13 mouse cellular contexts compared by ENCODE assay signal in the genomic region with DNA sequence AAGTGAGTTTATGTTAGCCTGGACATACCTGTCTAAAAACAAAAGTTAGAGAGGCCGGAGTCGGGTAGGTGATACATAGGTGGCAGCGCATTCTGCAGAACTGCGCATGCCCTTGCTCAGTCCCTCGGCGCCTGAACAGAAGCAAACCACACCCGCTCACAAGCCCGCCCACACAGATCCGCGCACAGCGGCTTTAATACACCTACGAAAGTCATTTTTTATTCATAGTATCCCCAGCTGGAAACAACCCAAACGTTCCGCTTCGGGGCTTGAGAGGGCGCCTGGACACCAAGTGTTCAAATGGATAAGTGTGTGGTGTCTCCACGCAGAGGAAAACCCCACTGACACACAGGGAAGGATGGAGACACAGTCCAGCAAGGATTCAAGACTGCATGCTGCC. TPM values are rescaled to one million over a fixed set of nuclear protein-coding genes. Genes with fewer than 3 reads are reported as not detected.
DNase-seq lines count a peak whose midpoint lies in the region; TF ChIP-seq lines count a peak whose summit lies in the region.
"Had no signal": no experiment of that assay in that cellular context is flagged by ENCODE, and none has a peak within 500 bp of the region (broad histone marks: within the 10 kb centered on the region; RNA-seq: fewer than 3 reads in every experiment).

No protein-coding gene starts in this region.

- TF ChIP-seq POLR2A in cortical plate, adult 2 months (IDR thresholded peaks at IDR 0.05; ENCODE audit: extremely low read depth, insufficient read depth, low read length), result no peak
- TF ChIP-seq POLR2A in lung, adult 2 months (IDR thresholded peaks at IDR 0.05; ENCODE audit: borderline replicate concordance, extremely low read depth, low read depth, low read length), result no peak

- TF ChIP-seq CTCF in cortical plate, adult 2 months (IDR thresholded peaks at IDR 0.05; ENCODE audit: extremely low read depth, insufficient read depth, low read length), result no peak
- no peak for TF ChIP-seq CTCF in lung, adult 2 months (IDR thresholded peaks at IDR 0.05; ENCODE audit: insufficient read depth, low read length)

- DNase-seq in cerebellum, adult 9-10 months, result peak; percentile 53
- no peak for DNase-seq in cerebellum, adult 8-10 months
- peak; percentile 49 for DNase-seq in layer of hippocampus, adult 11-12 months (ENCODE audit: low spot score)
- no peak for DNase-seq in layer of hippocampus, adult 8-10 months (ENCODE audit: low spot score in 2 of 2)
- DNase-seq in CD4-positive helper T cell, adult 2 months (ENCODE audit: low read depth, low spot score), result peak; percentile 59
- DNase-seq in lung, adult 2 months, result no peak
- no peak for DNase-seq in embryo, embryonic 10 days (ENCODE audit: low spot score)
- DNase-seq: lung, adult 18-20 months; spleen, adult 18-20 months; thymus, postnatal 14 days had no signal

- peak overlapping the region; percentile 61 for H3K27ac ChIP-seq in cortical plate, adult 2 months (ENCODE audit: insufficient read depth, low read length)
- H3K27ac ChIP-seq: forebrain, embryonic 10.5 days had no signal

- 72% methylated on average over 17 of the region's 17 CpGs for WGBS in lung, adult 2 months

- no peak overlapping the region for H3K4me3 ChIP-seq in cortical plate, adult 2 months (ENCODE audit: insufficient read depth, low read length)
- no peak overlapping the region for H3K4me3 ChIP-seq in lung, adult 2 months (replicated peaks; ENCODE audit: extremely low read depth, low read depth, low read length)
- H3K4me3 ChIP-seq: forebrain, embryonic 10.5 days; neural tube, embryonic 13.5 days had no signal

- no peaks in the 10 kb centered on the region for H3K4me1 ChIP-seq in cortical plate, adult 2 months (ENCODE audit: control insufficient read depth, insufficient read depth, low read length)
- peaks cover 3% of the 10 kb centered on the region for H3K4me1 ChIP-seq in lung, adult 2 months (ENCODE audit: control insufficient read depth, insufficient read depth, low read length)

RNA-seq across cellular contexts. Expression of a gene that starts 2.3 kb away (rescaled TPM):
- total RNA-seq in layer of hippocampus, adult 8-10 months (2022), result 10 to 100 TPM; 17.5 to 25.7 (median 21.0) TPM
- 24.6 and 25.4 TPM in 2 replicates for polyA plus RNA-seq in cortical plate, adult 2 months (2012; rRNA removed)
- 4.8 and 5.5 TPM in 2 replicates for polyA plus RNA-seq in lung, adult 2 months (2012; rRNA removed)

RNA-seq across cellular contexts. Expression of a gene that starts 17.0 kb away (rescaled TPM):
- 10 to 100 TPM; 33.1 to 40.9 (median 36.7) TPM for total RNA-seq in layer of hippocampus, adult 8-10 months (2022)
- polyA plus RNA-seq in cortical plate, adult 2 months (2012; rRNA removed), result 73.3 and 76.0 TPM in 2 replicates
- 49.6 and 74.2 TPM in 2 replicates for polyA plus RNA-seq in lung, adult 2 months (2012; rRNA removed)

RNA-seq across cellular contexts. Expression of a gene that starts 17.0 kb away (rescaled TPM):
- 10 to 100 TPM; 45.7 to 50.2 (median 48.6) TPM for total RNA-seq in layer of hippocampus, adult 8-10 months (2022)
- polyA plus RNA-seq in cortical plate, adult 2 months (2012; rRNA removed), result 75.7 and 95.2 TPM in 2 replicates
- 6.6 and 26.5 TPM in 2 replicates for polyA plus RNA-seq in lung, adult 2 months (2012; rRNA removed)

RNA-seq across cellular contexts. Expression of a gene that starts 52.7 kb away (rescaled TPM):
- under 1 TPM in 3 of 4 experiments, not detected in 1; 0.24 to 0.61 (median 0.45) TPM for total RNA-seq in layer of hippocampus, adult 8-10 months (2022)
- polyA plus RNA-seq in cortical plate, adult 2 months (2012; rRNA removed), result 0.46 and 0.79 TPM in 2 replicates
- 0.09 and 0.28 TPM in 2 replicates for polyA plus RNA-seq in lung, adult 2 months (2012; rRNA removed)
- polyA plus RNA-seq: forebrain, embryonic 10.5 days had no signal

Comparison
In these comparisons a context has a peak if more than half of its experiments do, and no peak if none do; other contexts are left out.
1. DNase-seq: peak in cerebellum, adult 9-10 months (single experiment), layer of hippocampus, adult 11-12 months (single experiment) and CD4-positive helper T cell, adult 2 months (single experiment); none in cerebellum, adult 8-10 months (single experiment), layer of hippocampus, adult 8-10 months (0 of 2), lung, adult 2 months (single experiment) and embryo, embryonic 10 days (single experiment).